Comparison of ENCODE assay signal across 8 mouse cellular contexts in the genomic region with DNA sequence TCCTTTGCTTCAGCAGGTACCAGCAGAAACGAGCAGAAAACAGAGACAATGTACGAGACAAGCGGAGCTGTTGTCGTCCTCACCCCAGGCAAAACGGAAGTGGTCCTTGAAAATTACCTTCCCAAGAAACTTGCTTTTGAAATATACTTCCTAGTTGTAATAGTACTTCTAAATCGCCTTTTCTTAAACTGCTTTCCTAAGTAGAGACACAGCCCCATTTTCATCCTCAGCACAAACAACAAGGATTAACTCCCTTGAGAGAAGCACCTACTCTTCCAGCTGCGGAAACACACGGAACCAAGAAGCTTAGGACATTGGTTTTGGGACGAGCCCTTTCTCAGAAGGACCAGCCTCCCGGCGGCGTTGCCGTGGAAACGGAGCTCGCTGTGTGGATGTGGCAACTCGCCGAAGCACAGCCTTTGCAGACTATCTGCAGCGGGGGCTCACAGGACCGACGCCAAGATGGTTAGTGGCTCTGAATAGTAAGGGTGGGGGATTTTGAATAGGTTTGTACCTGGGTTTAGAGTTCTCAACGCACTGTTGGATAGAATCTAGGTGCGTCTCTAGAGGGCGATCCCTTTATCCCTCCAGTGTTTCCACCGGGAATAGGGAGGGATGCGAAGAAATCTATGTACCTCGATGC. TPM values are rescaled to one million over a fixed set of nuclear protein-coding genes. Genes with fewer than 3 reads are reported as not detected.
A peak's percentile ranks its signal among the peaks of the same experiment; 100 is the strongest.
DNase-seq lines count a peak whose midpoint lies in the region; ATAC-seq lines count a peak whose summit lies in the region.

Gene Ttc26, plus strand, starts transcription at position 341 of the 643 bp plus-strand sequence.

- no peaks in the 10 kb centered on the region for H3K9me3 ChIP-seq in hindbrain, embryonic 14.5 days (ENCODE audit: control insufficient read depth, low read length)

- no peaks in the 10 kb centered on the region for H3K27me3 ChIP-seq in hindbrain, embryonic 14.5 days (ENCODE audit: control insufficient read depth, insufficient read depth, low read length)

- peak within 1 kb of the TSS; percentile 77 for H3K27ac ChIP-seq in hindbrain, embryonic 14.5 days

- peaks cover 9% of the 10 kb centered on the region for H3K4me1 ChIP-seq in hindbrain, embryonic 14.5 days (replicated peaks; ENCODE audit: control insufficient read depth, insufficient read depth, low read length)

- peak; percentile 94 for DNase-seq in R1 (ENCODE audit: low read depth, low spot score)
- DNase-seq in cerebellum, postnatal 25 days = peak; percentile 87 to 89
- DNase-seq in frontal cortex, postnatal 25 days (ENCODE audit: low spot score in 2 of 2) = peak; percentile 74 to 75
- peak; percentile 96 for DNase-seq in hindbrain, embryonic 14.5 days (ENCODE audit: low spot score)
- DNase-seq in layer of hippocampus, postnatal 36 days = peak; percentile 82 to 83
- DNase-seq in lung, postnatal 36 days = peak; percentile 89
- peak; percentile 95 for DNase-seq in retina, postnatal 1 day
- peak; percentile 74 to 81 for DNase-seq in urinary bladder, adult 18-20 months (ENCODE audit: low spot score in 2 of 2)

- peak; percentile 94 for ATAC-seq in hindbrain, embryonic 14.5 days (ENCODE audit: low FRiP score)

- H3K4me2 ChIP-seq in hindbrain, embryonic 14.5 days (replicated peaks) = peak within 1 kb of the TSS; percentile 66

- H3K36me3 ChIP-seq in hindbrain, embryonic 14.5 days (replicated peaks; ENCODE audit: control insufficient read depth, insufficient read depth) = peaks cover 12% of the 10 kb centered on the region; the same call in 1 of the 2 replicates

- H3K4me3 ChIP-seq in hindbrain, embryonic 14.5 days (replicated peaks; ENCODE audit: low read length) = peak within 1 kb of the TSS; percentile 57

- WGBS in hindbrain, embryonic 14.5 days = under 1% methylated on average over 26 of the region's 26 CpGs

- H3K9ac ChIP-seq in hindbrain, embryonic 14.5 days = peak within 1 kb of the TSS; percentile 52

RNA-seq across cellular contexts. Expression of gene Ttc26, which starts in this region (rescaled TPM):
- 4.1 and 5.9 TPM in 2 replicates for polyA plus RNA-seq in hindbrain, embryonic 14.5 days (2014; fragmentation: Nextera tagmentation; extraction: Ambion mirVana)
- 10 to 100 TPM; 11.1 to 11.5 TPM for total RNA-seq in layer of hippocampus, postnatal 36 days (2021)

Comparison
In these comparisons a context has a peak if more than half of its experiments do, and no peak if none do; other contexts are left out.
1. Peak in every context shown above with its lines: DNase-seq, ATAC-seq, H3K4me3 ChIP-seq and H3K27ac ChIP-seq.